Mouse (Mus musculus) right cerebral cortex, adult 18-20 months (tissue): ENCODE results near the gene Rcor2.

Experiments
- DNase-seq: peaks from one replicate; pipeline ENCODE4 v3.0.0; 2022; ENCODE audit warnings: mixed read lengths

The Rcor2 gene

DNA sequence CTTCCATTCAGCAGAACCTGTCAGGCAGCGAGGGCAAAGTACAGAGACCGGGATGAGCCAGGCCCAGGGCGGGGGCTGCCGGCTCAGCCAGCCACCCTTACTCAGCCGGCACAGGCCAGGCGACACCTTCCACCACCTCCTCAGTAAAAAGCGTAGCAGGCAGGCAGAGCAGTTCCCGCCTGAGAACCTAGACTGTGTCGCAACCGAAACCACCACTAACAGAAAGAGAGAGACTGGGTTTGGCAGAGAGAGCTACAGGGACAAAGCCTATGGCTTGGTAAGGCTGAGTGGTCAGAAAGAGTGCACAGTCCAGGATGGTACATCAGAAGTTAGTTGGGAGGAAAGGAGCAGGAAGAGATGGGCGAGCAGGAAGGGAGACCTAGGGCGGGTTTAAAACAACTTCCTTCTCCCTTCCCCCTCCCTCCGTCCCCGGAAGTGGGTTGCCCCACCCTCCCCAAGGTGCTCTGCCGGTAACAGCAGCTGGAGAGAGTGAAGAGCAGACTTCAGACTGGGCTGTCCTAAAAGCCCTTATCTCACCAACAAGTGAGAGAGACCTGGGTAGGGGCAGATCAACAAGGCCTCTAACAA lies 28.0 kb downstream of the Rcor2 start:
- DNase-seq, result no peak

GRCm38 (mm10) chr19:7295959-7296358 lies 28.8 kb downstream of the Rcor2 start:
- no peak for DNase-seq

- DNase-seq, result peak; percentile 86
These were observed 31.9 kb downstream of the Rcor2 start for GRCm38 (mm10) chr19:7299052-7299451.

DNA sequence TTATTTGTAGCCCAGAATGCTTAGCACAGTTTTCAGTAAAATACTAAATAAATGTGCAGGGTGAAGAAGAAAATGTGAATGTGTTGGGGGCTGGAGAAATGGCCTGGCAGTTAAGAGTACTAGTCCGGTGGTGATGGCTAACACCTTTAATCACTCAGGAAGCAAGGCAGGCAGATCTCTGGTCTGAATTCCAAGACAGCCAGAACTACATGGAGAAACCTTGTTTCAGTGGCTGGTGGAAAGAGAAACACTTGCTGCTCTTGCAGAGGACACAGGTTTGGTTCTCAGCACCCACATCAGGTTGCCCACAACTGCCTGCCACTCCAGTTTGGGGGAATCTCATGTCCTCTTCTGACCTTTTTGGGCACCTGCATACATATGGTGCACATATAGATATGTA lies 33.0 kb downstream of the Rcor2 start:
- DNase-seq, result no peak

GRCm38 (mm10) chr19:7301647-7302492 lies 34.7 kb downstream of the Rcor2 start:
- DNase-seq, result peak; percentile 79

- no peak for DNase-seq
These were observed 35.3 kb downstream of the Rcor2 start for GRCm38 (mm10) chr19:7302493-7302797.

GRCm38 (mm10) chr19:7303796-7304195 lies 36.7 kb downstream of the Rcor2 start:
- no peak for DNase-seq

GRCm38 (mm10) chr19:7304801-7305200 lies 37.7 kb downstream of the Rcor2 start:
- no peak for DNase-seq

GRCm38 (mm10) chr19:7305380-7306310 lies 38.5 kb downstream of the Rcor2 start:
- no peak for DNase-seq

DNA sequence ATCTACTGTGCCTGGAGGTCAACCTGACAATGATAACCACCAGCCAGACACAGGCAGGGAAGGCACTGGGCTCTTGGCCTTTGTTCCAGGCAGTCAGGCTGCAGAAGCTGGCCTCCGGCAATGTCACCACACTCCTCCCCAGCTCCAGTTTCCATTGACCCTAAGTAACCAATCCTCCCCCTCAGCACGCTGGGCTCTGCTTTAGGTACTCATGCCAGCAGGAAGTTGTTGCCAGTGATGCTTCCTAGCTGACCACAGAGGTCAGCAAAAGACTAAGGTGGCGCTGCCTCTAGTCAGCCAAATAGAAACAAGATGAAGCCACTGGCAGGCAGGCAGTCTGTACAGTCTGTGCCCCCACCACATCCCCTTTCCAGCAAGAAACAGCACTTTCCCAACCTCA lies 39.8 kb downstream of the Rcor2 start:
- DNase-seq, result no peak

GRCm38 (mm10) chr19:7307995-7308770 lies 41.1 kb downstream of the Rcor2 start:
- peak; percentile 33 for DNase-seq

GRCm38 (mm10) chr19:7309738-7310330 lies 42.7 kb downstream of the Rcor2 start:
- DNase-seq, result no peak

DNA sequence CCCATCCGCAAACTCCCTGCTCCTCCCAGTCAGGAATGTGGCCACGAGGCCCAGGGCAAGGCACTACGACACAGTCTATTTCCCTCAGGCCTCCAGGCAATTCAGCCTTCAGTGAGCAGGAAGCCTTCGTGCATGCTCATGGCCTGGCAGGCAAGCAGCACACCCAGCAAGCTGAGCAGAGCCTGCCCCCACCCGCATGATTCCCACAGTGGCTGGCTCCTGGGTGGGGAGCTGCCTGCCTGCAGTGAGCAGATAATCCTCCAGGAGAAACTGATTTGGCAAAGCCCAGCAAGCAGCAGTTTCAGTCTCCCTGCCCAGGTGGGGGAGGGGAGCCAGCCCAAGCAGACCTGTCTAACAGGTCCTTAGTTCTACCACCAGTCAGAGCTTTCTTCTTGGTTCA lies 43.6 kb downstream of the Rcor2 start:
- DNase-seq, result peak; percentile 59

DNA sequence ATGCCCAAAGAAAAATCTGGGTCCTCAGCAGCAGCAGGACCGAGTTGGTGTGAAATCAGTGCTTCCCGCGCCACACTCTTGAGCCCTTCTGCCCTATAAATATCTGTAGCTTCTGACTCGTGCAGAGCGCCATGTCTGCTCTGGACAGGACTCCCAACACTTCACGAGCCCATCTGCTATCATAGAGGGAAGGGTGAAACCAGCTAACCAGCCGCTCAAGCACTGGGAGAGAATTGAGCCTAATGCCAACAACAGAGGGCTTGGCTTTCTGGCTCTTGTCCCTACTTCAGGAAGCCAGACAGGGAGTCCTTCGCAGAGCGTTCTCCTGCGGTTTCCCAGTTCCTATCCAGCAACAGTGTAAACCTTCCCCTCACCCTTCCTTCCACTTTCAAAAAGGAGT lies 44.2 kb downstream of the Rcor2 start:
- no peak for DNase-seq

DNA sequence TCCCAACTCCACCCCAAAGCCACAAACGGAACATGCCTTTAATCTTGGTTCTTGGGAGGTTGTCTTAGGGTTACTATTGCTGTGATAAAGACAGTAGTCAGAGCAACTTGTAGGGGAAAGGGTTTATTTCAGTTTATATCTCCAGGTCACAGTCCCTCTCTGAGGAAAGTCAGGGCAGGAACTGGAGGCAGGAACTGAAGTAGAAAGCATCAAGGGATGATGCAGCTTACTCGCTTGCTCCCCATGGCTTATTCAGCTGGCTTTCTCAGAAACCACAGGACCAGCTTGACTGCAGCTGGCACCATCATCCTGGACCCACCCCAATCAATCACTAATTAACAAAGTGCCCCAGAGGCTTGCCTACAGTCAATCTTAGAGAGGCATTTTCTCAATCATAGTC lies 46.5 kb downstream of the Rcor2 start:
- DNase-seq, result no peak

DNA sequence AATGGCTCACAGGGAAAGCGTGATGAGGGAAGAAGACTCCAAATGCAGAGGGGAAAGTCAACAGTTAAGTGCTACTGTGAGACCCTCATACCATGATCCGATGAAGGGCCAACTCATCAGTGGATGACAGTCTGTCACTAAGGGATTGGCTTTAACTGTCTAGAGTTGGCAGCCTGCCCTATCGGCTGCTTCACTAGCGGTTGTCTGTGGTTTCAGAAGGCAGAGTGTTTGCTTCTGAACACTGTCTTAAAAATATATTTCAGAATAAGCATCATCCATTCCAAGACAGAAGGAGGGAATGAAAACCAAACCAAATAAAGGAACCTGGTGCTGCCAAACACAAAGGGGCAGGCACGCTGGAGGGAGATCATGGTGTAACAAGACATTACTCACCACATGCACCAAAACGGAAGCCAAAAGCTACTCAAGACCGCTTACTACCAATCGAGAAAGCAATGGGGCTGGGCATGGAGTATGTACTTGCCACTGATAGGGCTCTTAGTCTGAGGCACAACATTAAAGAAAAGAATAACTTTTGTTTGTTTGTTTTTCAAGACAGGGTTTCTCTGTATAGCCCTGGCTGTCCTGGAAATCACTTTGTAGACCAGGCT lies 48.0 kb downstream of the Rcor2 start:
- peak; percentile 52 for DNase-seq

- no peak for DNase-seq
These were observed 48.5 kb downstream of the Rcor2 start for GRCm38 (mm10) chr19:7315587-7315984.

GRCm38 (mm10) chr19:7316822-7317221 lies 49.7 kb downstream of the Rcor2 start:
- DNase-seq, result no peak

GRCm38 (mm10) chr19:7317716-7318115 lies 50.6 kb downstream of the Rcor2 start:
- no peak for DNase-seq

GRCm38 (mm10) chr19:7320181-7320580 lies 53.1 kb downstream of the Rcor2 start:
- DNase-seq, result no peak

- DNase-seq, result no peak
These were observed 54.3 kb downstream of the Rcor2 start for GRCm38 (mm10) chr19:7321391-7321790.
